Mouse (Mus musculus) small intestine, adult 2 months (tissue): ENCODE results near the gene Map4. TPM values are rescaled to one million over a fixed set of nuclear protein-coding genes. Genes with fewer than 3 reads are reported as not detected.

ENCODE experiments used
- H3K27ac ChIP-seq: fragments of 200-500 bp; 2 replicates; pipeline ENCODE4 v1.5.1; 2012; ENCODE audit warnings: low read depth, low read length, control low read depth, inconsistent platforms; ENCODE audit not compliant: insufficient read depth
- H3K27me3 ChIP-seq: fragments of 200-500 bp; 2 replicates; pipeline ENCODE4 v1.6.1; 2012; ENCODE audit warnings: mild to moderate bottlenecking, moderate library complexity, low read length, inconsistent platforms; ENCODE audit not compliant: control insufficient read depth, insufficient read depth
- H3K36me3 ChIP-seq: fragments of 200-500 bp; 2 replicates; pipeline ENCODE4 v1.6.1; 2012; ENCODE audit warnings: mild to moderate bottlenecking, low read length, control low read depth, inconsistent platforms; ENCODE audit not compliant: control insufficient read depth, insufficient read depth
- H3K4me1 ChIP-seq: fragments of 200-500 bp; 2 replicates; pipeline ENCODE4 v1.6.1; 2012; ENCODE audit warnings: low read length, inconsistent platforms, mixed read lengths; ENCODE audit not compliant: control insufficient read depth, insufficient read depth, insufficient read length
- H3K4me3 ChIP-seq: fragments of 200-500 bp; 2 replicates; pipeline ENCODE4 v1.5.1; 2012; ENCODE audit warnings: low read depth, mild to moderate bottlenecking, control low read depth, inconsistent platforms, low read length, moderate library complexity
- CTCF ChIP-seq: fragments of 200-500 bp; IDR thresholded peaks from 2 replicates; pipeline ENCODE4 v1.5.1; 2012; ENCODE audit warnings: low read depth, mild to moderate bottlenecking, control low read depth, inconsistent platforms, low read length, moderate library complexity, mixed read lengths; ENCODE audit not compliant: insufficient replicate concordance, insufficient read length; ENCODE audit errors: extremely low read depth
- POLR2A ChIP-seq: fragments of 200-500 bp; IDR thresholded peaks from 2 replicates; pipeline ENCODE4 v1.6.1; 2012; ENCODE audit warnings: low read depth, mild to moderate bottlenecking, control low read depth, inconsistent platforms, low read length, moderate library complexity
- WGBS: fragments of 180-500 bp; shearing (Covaris S2); methylation state at CpG from one replicate; pipeline ENCODE4 v1.1.7; 2018; 5-methylcytosine and 5-hydroxymethylcytosine counted together
- polyA plus RNA-seq: library from polyadenylated mRNA; depleted of rRNA; stranded (reverse); fragments of >200 nt; gene quantifications from 2 replicates; pipeline ENCODE4 v1.2.3, GENCODE M21; 2012

Gene Map4
- polyA plus RNA-seq, 1 experiment: 191 TPM

DNA sequence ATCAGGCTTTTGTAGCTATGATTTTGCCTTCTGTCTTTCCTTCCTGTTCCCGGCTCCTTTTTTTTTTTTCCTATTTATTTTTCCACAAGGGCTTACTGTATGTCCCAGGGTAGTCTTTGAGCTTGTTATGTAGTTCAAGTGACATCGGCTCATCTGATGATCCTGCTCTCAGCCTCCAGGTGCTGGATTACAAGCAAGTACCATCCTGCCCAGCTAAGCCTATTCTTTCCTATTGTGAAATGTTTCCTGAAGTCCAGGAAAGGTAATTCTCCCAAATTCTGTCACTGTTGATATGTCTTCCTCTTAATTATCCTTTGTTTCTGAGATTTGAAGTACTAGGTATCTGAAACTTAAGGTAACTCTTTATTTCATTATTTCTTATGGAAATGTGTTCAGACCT, 13.5 kb downstream of the Map4 start:
- no peak overlapping the region for H3K27ac ChIP-seq
- WGBS: 85% methylated on average over 2 of the region's 2 CpGs
- H3K27me3 ChIP-seq: no peaks in the 10 kb centered on the region
- no peak overlapping the region for H3K4me3 ChIP-seq
- H3K36me3 ChIP-seq: no peaks in the 10 kb centered on the region
- TF ChIP-seq CTCF (no peak), POLR2A (no peak)
- H3K4me1 ChIP-seq: peaks cover 5% of the 10 kb centered on the region; the same call in 1 of the 2 replicates

DNA sequence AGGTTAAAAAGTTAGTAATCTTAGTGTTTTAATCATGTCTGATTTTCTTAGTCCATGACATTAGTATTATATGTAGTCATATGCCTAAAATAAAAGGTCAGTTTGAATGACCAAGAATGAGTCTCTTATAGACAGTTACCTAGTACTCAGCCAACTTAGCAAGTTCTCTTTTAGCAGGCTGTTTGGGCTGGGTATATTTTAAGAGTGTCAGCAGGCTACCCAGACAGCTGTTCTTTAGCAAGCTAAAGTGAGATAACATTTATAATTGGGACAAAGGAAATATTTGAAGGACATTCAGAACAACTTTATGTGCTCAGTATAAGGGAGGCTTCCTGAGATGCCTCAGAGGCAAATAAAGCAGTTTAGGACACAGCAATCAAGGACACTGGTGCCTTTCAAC, 17.3 kb downstream of the Map4 start:
- no peaks in the 10 kb centered on the region for H3K27me3 ChIP-seq
- H3K27ac ChIP-seq: no peak overlapping the region
- H3K4me1 ChIP-seq: no peaks in the 10 kb centered on the region
- no peak for TF ChIP-seq POLR2A
- no peak for TF ChIP-seq CTCF
- H3K36me3 ChIP-seq: no peaks in the 10 kb centered on the region; the same call in 1 of the 2 replicates
- no peak overlapping the region for H3K4me3 ChIP-seq

DNA sequence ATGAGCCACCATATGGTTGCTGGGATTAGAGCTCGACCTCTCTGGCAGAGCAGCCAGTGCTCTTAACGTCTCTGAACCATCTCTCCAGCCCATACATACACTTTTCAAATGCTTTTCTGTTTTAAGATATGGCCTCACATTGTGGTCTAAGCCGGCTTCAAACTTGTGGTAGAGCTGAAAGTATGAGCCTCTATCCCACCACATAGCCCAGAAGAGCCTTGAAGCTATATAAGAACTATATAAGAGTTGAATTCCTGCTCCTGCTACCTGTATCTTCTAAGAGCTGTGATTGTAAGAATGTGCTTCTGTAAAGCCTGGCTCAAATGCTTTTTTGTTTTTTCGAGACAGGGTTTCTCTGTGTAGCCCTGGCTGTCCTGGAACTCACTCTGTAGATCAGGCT, 18.5 kb downstream of the Map4 start:
- 91% methylated on average over 4 of the region's 4 CpGs for WGBS
- TF ChIP-seq CTCF (no peak), POLR2A (no peak)
- no peaks in the 10 kb centered on the region for H3K4me1 ChIP-seq
- H3K4me3 ChIP-seq: no peak overlapping the region
- no peaks in the 10 kb centered on the region; the same call in 1 of the 2 replicates for H3K36me3 ChIP-seq
- no peaks in the 10 kb centered on the region for H3K27me3 ChIP-seq
- no peak overlapping the region for H3K27ac ChIP-seq

DNA sequence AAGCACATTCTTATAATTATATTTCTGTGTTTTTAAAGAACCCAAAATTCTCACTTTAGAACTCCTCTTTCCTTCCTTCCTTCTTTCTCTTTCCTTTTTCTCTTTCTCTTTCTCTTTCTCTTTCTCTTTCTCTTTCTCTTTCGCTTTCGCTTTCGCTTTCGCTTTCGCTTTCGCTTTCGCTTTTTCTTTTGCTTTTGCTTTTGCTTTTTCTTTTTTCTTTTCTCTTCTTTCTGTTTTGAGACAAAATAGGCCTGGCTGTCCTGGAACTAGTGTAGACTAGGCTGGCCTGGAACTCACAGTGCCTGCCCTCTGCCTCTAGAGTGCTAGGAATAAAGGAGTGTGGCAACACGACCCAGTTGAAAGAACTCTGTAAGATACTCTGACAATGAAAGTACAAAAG, 22.3 kb downstream of the Map4 start:
- 92% methylated on average over 8 of the region's 8 CpGs for WGBS
- H3K27ac ChIP-seq: no peak overlapping the region

DNA sequence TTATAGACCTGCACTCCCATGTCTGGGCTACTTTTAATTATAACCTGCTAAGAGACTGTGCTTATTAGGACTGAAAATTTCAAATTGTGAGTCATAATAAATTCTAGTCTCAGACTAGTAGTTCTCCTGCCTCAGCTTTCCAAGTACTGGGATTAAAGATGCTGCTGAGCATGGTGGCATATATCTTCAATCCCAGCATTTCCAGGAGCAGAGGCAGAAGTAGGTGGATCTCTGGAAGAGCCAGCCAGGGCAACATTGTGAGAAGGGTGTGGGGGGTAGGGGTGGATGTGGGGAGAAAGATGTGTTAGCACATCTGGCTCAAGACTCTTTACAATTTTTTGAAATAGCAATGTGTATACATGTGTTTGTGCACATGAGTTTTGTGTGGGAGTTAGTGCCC, 23.4 kb downstream of the Map4 start:
- no peak overlapping the region for H3K27ac ChIP-seq
- no peaks in the 10 kb centered on the region for H3K27me3 ChIP-seq
- peaks cover 3% of the 10 kb centered on the region; the same call in 1 of the 2 replicates for H3K4me1 ChIP-seq
- no peak overlapping the region for H3K4me3 ChIP-seq
- H3K36me3 ChIP-seq: no peaks in the 10 kb centered on the region; the same call in 1 of the 2 replicates
- TF ChIP-seq POLR2A (no peak), CTCF (no peak)

More for the DNA sequence above, 22.3 kb downstream of the Map4 start:
- H3K27me3 ChIP-seq: no peaks in the 10 kb centered on the region
- H3K4me1 ChIP-seq: no peaks in the 10 kb centered on the region
- no peak overlapping the region for H3K4me3 ChIP-seq
- no peak for TF ChIP-seq CTCF
- TF ChIP-seq POLR2A: no peak
- H3K36me3 ChIP-seq: no peaks in the 10 kb centered on the region; the same call in 1 of the 2 replicates

DNA sequence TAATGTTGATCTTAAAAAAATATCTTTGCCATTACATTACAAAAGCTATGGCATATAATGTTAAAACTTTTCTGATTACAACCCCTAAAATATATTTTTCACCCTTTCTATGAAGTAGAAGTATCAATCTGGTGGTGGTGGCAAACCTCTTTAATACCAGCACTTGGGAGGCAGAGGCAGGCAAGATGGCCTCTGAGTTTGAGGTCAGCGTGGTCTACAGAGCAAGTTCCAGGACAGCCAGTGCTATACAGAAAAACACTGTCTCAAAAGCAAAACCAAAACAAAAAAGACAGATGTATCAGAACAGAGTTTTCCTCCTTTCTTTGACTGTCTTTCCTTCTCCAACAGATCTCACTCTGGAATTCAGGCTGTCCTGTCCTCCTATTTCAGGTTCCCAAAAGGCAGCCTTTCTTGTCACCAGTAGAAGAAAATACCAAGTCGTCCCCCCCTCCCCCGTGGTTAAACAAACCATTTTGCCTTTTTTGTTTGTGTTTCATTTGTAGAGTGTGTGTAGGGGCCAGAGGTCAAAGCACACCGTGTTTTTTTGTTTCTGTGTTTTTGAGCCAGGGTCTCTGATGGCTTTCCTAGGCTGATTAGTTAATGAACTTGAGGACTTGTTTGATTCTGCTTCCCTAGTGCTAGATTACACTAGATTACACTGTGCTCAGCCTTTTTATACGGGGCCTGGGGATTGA, 28.3 kb downstream of the Map4 start:
- Histone ChIP-seq H3K36me3 (no peaks in the 10 kb centered on the region), H3K4me3 (no peak overlapping the region), H3K27ac (peak overlapping the region; percentile 5; the same call in 1 of the 2 replicates), H3K27me3 (no peaks in the 10 kb centered on the region), H3K4me1 (peaks cover 4% of the 10 kb centered on the region; the same call in 1 of the 2 replicates)
- no peak for TF ChIP-seq POLR2A
- TF ChIP-seq CTCF: no peak
- WGBS: 27% methylated on average over 5 of the region's 5 CpGs

DNA sequence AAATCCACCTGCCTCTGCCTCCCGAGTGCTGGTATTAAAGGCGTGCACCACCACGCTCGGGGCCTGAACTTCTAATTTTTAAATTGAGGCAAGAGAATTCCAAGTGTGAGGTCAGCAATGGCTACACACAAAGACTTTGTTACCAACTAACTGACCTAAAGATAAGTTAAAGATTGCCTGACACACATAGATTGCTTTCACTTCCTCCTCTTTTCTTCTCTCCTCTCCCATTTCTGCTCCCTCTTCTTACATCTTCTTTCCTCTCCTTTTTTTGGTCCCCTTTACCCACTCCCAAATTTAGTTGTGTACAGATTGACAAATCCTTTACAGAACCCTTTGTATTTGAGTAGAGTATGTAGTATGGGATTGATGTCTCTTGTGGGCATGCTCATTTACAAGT, 29.3 kb downstream of the Map4 start:
- no peaks in the 10 kb centered on the region for H3K27me3 ChIP-seq
- TF ChIP-seq CTCF: no peak
- no peak for TF ChIP-seq POLR2A
- no peak overlapping the region for H3K4me3 ChIP-seq
- no peak overlapping the region for H3K27ac ChIP-seq
- 70% methylated on average over 4 of the region's 4 CpGs for WGBS
- H3K36me3 ChIP-seq: no peaks in the 10 kb centered on the region
- H3K4me1 ChIP-seq: peaks cover 6% of the 10 kb centered on the region; the same call in 1 of the 2 replicates
